ENCODE assay signal across 8 mouse cellular contexts in the genomic region with DNA sequence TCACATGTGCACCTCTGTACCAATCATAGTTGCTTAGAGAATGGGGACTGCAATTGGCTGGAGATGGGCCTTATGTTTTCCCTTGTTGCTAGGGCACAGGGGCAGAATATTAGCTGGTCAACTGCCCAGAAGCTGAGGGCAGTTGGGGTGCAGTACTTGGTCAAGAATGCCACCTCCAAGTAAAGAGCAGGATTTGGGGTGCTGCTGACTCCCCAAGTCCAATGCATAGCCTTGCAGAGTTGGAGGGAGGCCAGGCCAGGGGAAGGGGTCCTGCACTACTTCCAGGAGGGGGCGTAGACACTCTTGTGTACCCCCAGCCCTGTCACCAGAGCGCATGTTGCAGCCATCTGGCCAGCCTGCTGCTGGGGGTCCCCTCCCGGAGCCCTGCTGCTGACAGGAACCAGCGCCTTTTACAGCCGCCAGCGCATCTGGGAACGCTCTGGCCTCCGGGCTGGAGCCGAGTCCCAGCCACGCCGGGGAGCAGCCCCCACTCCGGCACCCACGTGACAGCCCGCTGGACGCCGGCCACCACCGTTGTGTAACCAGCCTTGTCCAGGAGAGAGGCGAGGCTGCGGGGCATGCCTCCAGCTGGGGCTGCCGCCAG. TPM values are rescaled to one million over a fixed set of nuclear protein-coding genes. Genes with fewer than 3 reads are reported as not detected.
A peak's percentile ranks its signal among the peaks of the same experiment; 100 is the strongest.
DNase-seq lines count a peak whose midpoint lies in the region; ATAC-seq lines count a peak whose summit lies in the region.

No protein-coding gene starts in this region.

- no peaks in the 10 kb centered on the region for H3K9me3 ChIP-seq in embryonic facial prominence, embryonic 12.5 days
- H3K9me3 ChIP-seq in midbrain, embryonic 10.5 days (replicated peaks), result peaks cover 8% of the 10 kb centered on the region; the same call in 1 of the 2 replicates

- intact Hi-C loops in left cerebral cortex, postnatal 25 days (cut with DNase I), result no loop called here

- H3K36me3 ChIP-seq in embryonic facial prominence, embryonic 12.5 days, result no peaks in the 10 kb centered on the region
- no peaks in the 10 kb centered on the region for H3K36me3 ChIP-seq in midbrain, embryonic 10.5 days

- peak overlapping the region; percentile 87 for H3K27ac ChIP-seq in embryonic facial prominence, embryonic 12.5 days
- H3K27ac ChIP-seq in midbrain, embryonic 10.5 days (replicated peaks), result peak overlapping the region; percentile 77

- H3K4me3 ChIP-seq in embryonic facial prominence, embryonic 12.5 days, result no peak overlapping the region
- peak overlapping the region; percentile 28 for H3K4me3 ChIP-seq in midbrain, embryonic 10.5 days

- H3K9ac ChIP-seq in embryonic facial prominence, embryonic 12.5 days, result peak overlapping the region; percentile 27; the same call in 1 of the 2 replicates

- peak; percentile 66 for ATAC-seq in embryonic facial prominence, embryonic 12.5 days (ENCODE audit: insufficient number of reproducible peaks, insufficient read depth, low FRiP score, low TSS enrichment)
- ATAC-seq in erythroid progenitor cell, adult 5-6 weeks (replicated peaks; ENCODE audit: low FRiP score, poor library complexity, severe bottlenecking), result no peak

- 27% methylated on average over 19 of the region's 20 CpGs for WGBS in embryonic facial prominence, embryonic 12.5 days
- 69% methylated on average over 20 of the region's 20 CpGs for WGBS in midbrain, embryonic 10.5 days

- peak; percentile 98 to 99 for DNase-seq in adrenal gland, postnatal 36 days
- peak; percentile 97 to 99 for DNase-seq in heart, adult 18-20 months
- DNase-seq in kidney, adult 18-20 months, result peak; percentile 94
- peak; percentile 75 to 89 for DNase-seq in left cerebral cortex, postnatal 25 days (ENCODE audit: low spot score in 2 of 2)
- DNase-seq in midbrain, embryonic 10.5 days (ENCODE audit: low spot score), result no peak
- peak; percentile 34 to 35 for DNase-seq in spleen, postnatal 36 days (ENCODE audit: low spot score in 2 of 2)

- peak overlapping the region; percentile 45 for H3K4me2 ChIP-seq in embryonic facial prominence, embryonic 12.5 days (replicated peaks)

- H3K4me1 ChIP-seq in embryonic facial prominence, embryonic 12.5 days, result peaks cover 30% of the 10 kb centered on the region
- H3K4me1 ChIP-seq in midbrain, embryonic 10.5 days, result peaks cover 38% of the 10 kb centered on the region

- no peaks in the 10 kb centered on the region for H3K27me3 ChIP-seq in embryonic facial prominence, embryonic 12.5 days
- no peaks in the 10 kb centered on the region for H3K27me3 ChIP-seq in midbrain, embryonic 10.5 days (ENCODE audit: low read depth, poor library complexity, severe bottlenecking)

RNA-seq across cellular contexts. Expression of gene Fam92b, which starts 13.6 kb away (rescaled TPM):
- total RNA-seq in adrenal gland, postnatal 36 days (2021), result 1 to 10 TPM in 1 of 2 experiments, under 1 TPM in 1; 0.53 to 1.2 TPM
- 0.70 and 1.7 TPM in 2 replicates for polyA plus RNA-seq in embryonic facial prominence, embryonic 12.5 days (2016; fragmentation: Nextera tagmentation; extraction: Ambion mirVana)
- under 1 TPM in 1 of 2 experiments, not detected in 1; 0.31 TPM for total RNA-seq in heart, adult 18-20 months (2021)
- under 1 TPM; 0.50 to 0.55 TPM for total RNA-seq in left cerebral cortex, postnatal 25 days (2021)
- polyA plus RNA-seq in midbrain, embryonic 10.5 days (2016; fragmentation: Nextera tagmentation; extraction: Ambion mirVana), result 2.6 and 3.3 TPM in 2 replicates
- not detected in 2 replicates for total RNA-seq in erythroid progenitor cell, adult 5-6 weeks (2015; ENCODE audit: low replicate concordance)
- total RNA-seq in erythroid progenitor cell, adult 5-6 weeks (2017; ENCODE audit: low replicate concordance), result not detected in 2 replicates

RNA-seq across cellular contexts. Expression of gene Gse1, which starts 37.3 kb away (rescaled TPM):
- total RNA-seq in adrenal gland, postnatal 36 days (2021), result 10 to 100 TPM; 25.9 to 30.2 TPM
- 10.6 and 12.3 TPM in 2 replicates for polyA plus RNA-seq in embryonic facial prominence, embryonic 12.5 days (2016; fragmentation: Nextera tagmentation; extraction: Ambion mirVana)
- total RNA-seq in heart, adult 18-20 months (2021), result 10 to 100 TPM; 15.5 to 16.0 TPM
- total RNA-seq in left cerebral cortex, postnatal 25 days (2021), result 10 to 100 TPM; 74.2 to 79.4 TPM
- 12.7 and 15.6 TPM in 2 replicates for polyA plus RNA-seq in midbrain, embryonic 10.5 days (2016; fragmentation: Nextera tagmentation; extraction: Ambion mirVana)
- total RNA-seq in erythroid progenitor cell, adult 5-6 weeks (2015; ENCODE audit: low replicate concordance), result 134 and 153 TPM in 2 replicates
- 105 and 130 TPM in 2 replicates for total RNA-seq in erythroid progenitor cell, adult 5-6 weeks (2017; ENCODE audit: low replicate concordance)
